7 mouse cellular contexts compared by ENCODE assay signal in the genomic region with DNA sequence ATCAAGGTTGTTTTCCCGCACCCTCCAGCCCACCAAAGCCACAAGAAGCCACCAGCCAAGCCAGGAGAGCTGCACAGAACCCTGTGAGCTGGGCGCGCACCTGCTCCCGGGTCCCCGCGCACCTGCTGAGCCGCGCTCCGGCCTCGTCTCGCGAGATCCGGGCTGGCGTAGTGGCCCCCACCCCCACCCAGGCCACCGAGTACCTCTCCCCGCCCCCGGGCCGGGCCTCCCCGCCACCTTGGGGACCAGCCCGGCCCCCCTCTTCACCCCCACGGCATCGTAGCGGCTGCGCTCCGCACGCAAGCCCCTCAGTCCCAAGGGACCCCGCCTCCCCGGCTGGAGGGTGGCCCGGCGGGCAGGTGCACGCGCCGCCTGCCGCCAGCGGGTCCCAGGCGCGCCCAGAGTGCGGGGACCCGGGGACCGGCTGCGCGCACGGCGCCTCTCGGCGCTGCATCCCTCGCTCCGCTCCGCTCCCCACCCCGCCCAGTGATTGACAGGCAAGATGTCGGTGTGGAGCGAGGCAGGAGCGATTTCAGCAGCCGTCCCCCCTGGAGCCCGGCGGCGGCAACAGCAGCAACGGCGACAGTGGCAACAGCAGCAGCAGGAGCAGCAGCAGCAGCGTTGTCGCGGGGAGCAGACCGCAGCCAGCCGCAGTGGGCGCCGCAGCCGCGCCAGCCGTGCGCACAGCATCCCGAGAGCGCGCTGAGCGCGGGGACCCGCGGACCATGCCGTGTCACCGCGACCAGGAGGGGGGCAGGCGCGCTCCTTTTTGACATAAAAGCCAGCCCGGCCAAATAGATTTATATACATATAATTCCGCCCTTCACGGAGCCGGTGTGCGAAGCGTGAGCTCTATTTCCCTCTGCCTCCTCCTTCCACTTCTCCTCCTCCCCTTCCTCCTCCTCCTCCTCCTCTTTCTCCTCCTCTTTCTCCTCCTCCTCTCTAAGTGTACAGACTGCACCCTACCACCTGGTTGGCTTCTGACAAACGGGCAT. TPM values are rescaled to one million over a fixed set of nuclear protein-coding genes. Genes with fewer than 3 reads are reported as not detected.
DNase-seq lines count a peak whose midpoint lies in the region; ATAC-seq and TF ChIP-seq lines count a peak whose summit lies in the region.

A gene (plus strand): TSS at position 494 of the 995 bp plus-strand sequence.

- peak; percentile 59 for TF ChIP-seq POLR2A in brain, embryonic 14.5 days (IDR thresholded peaks at IDR 0.05; ENCODE audit: borderline replicate concordance, extremely low read depth, insufficient read depth, insufficient read length, poor library complexity, severe bottlenecking)

- 1% methylated on average over 71 of the region's 89 CpGs for WGBS in forebrain, embryonic 11.5 days

- H3K4me2 ChIP-seq in forebrain, embryonic 11.5 days (ENCODE audit: low read depth, low read length, severe bottlenecking): peak within 1 kb of the TSS; percentile 78

- DNase-seq in Muller cell, postnatal 12 days (ENCODE audit: inconsistent ontology term): peak; percentile 64
- DNase-seq in brain, embryonic 14.5 days (ENCODE audit: low read depth): peak; percentile 92
- peak; percentile 87 for DNase-seq in forebrain, embryonic 11.5 days (ENCODE audit: low spot score)
- DNase-seq in induced T-regulatory cell, adult 2 months (ENCODE audit: low read depth): peak; percentile 42
- DNase-seq in left cerebral cortex, adult 8-10 months (ENCODE audit: low spot score in 2 of 2): peak; percentile 59 to 77
- DNase-seq in lung, postnatal 36 days: peak; percentile 26
- peak; percentile 69 to 70 for DNase-seq in right cerebral cortex, postnatal 36 days (ENCODE audit: low spot score in 2 of 2)

- peak within 1 kb of the TSS; percentile 56 for H3K4me3 ChIP-seq in forebrain, embryonic 11.5 days (ENCODE audit: low read depth, low read length)

- no peaks in the 10 kb centered on the region for H3K9me3 ChIP-seq in forebrain, embryonic 11.5 days (ENCODE audit: control insufficient read depth, low read length)

- no peaks in the 10 kb centered on the region for H3K36me3 ChIP-seq in forebrain, embryonic 11.5 days (ENCODE audit: control insufficient read depth, insufficient read depth, low read length)

- H3K9ac ChIP-seq in forebrain, embryonic 11.5 days (ENCODE audit: low read length): peak within 1 kb of the TSS; percentile 65

- 0 out of 2 replicates have a peak, but pooled peaks have one; percentile 0 for TF ChIP-seq CTCF in brain, embryonic 14.5 days (IDR thresholded peaks at IDR 0.05; ENCODE audit: borderline replicate concordance, extremely low read depth, insufficient read depth, insufficient read length)

- H3K27ac ChIP-seq in forebrain, embryonic 11.5 days (ENCODE audit: low read depth, low read length): peak within 1 kb of the TSS; percentile 87

- peak; percentile 83 for ATAC-seq in forebrain, embryonic 11.5 days (replicated peaks; ENCODE audit: low FRiP score)

- peaks cover 6% of the 10 kb centered on the region; the same call in 1 of the 2 replicates for H3K27me3 ChIP-seq in forebrain, embryonic 11.5 days (ENCODE audit: control insufficient read depth, insufficient read depth, low read length)

- 0 out of 2 replicates have a peak, but pooled peaks cover 2% of the 10 kb centered on the region for H3K4me1 ChIP-seq in forebrain, embryonic 11.5 days (replicated peaks; ENCODE audit: control insufficient read depth, insufficient read depth, low read length)

RNA-seq across cellular contexts. Expression of the gene that starts here (rescaled TPM):
- polyA plus RNA-seq in brain, embryonic 14.5 days (2012; rRNA removed): 1.6 and 6.4 TPM in 2 replicates
- 1.2 and 1.9 TPM in 2 replicates for polyA plus RNA-seq in forebrain, embryonic 11.5 days (2014; fragmentation: Nextera tagmentation; extraction: Ambion mirVana)
- 10 to 100 TPM; 40.3 to 43.9 (median 41.3) TPM for total RNA-seq in left cerebral cortex, adult 8-10 months (2022)

Comparison
In these comparisons a context has a peak if more than half of its experiments do, and no peak if none do; other contexts are left out.
1. Peak in every context shown above with its lines: DNase-seq, ATAC-seq, H3K4me3 ChIP-seq and H3K27ac ChIP-seq.
2. DNase-seq: peak in every context shown above with its lines; median percentile 92 in brain, embryonic 14.5 days; 87 in forebrain, embryonic 11.5 days; 70 in right cerebral cortex, postnatal 36 days; 68 in left cerebral cortex, adult 8-10 months; 64 in Muller cell, postnatal 12 days; 42 in induced T-regulatory cell, adult 2 months; 26 in lung, postnatal 36 days.